Mouse (Mus musculus): Measurements from ENCODE around the gene Slc12a8. TPM values are rescaled to one million over a fixed set of nuclear protein-coding genes. Genes with fewer than 3 reads are reported as not detected.

The Slc12a8 gene
- total RNA-seq, 4 experiments from 2014 or later: 0.68 to 1.7 (median 0.86) TPM

- no peak for DNase-seq (ENCODE audit: low spot score in 2 of 2)
Measured at GRCm38 (mm10) chr16:33609554-33609953, 92.4 kb downstream of the Slc12a8 start.

- no peak for DNase-seq (ENCODE audit: low spot score in 2 of 2)
Measured at GRCm38 (mm10) chr16:33610466-33610865, 93.3 kb downstream of the Slc12a8 start.

- DNase-seq (ENCODE audit: low spot score in 2 of 2): no peak
Measured at GRCm38 (mm10) chr16:33611291-33611690, 94.2 kb downstream of the Slc12a8 start.

GRCm38 (mm10) chr16:33612056-33612770 is 95.1 kb downstream of the Slc12a8 start:
- DNase-seq (ENCODE audit: low spot score in 2 of 2): peak; percentile 49 to 51

GRCm38 (mm10) chr16:33615986-33616385 is 98.9 kb downstream of the Slc12a8 start:
- DNase-seq (ENCODE audit: low spot score in 2 of 2): no peak

GRCm38 (mm10) chr16:33621836-33622235 is 104.7 kb downstream of the Slc12a8 start:
- DNase-seq (ENCODE audit: low spot score in 2 of 2): no peak

GRCm38 (mm10) chr16:33624586-33624985 is 107.5 kb downstream of the Slc12a8 start:
- no peak for DNase-seq (ENCODE audit: low spot score in 2 of 2)

GRCm38 (mm10) chr16:33629539-33629938 is 112.4 kb downstream of the Slc12a8 start:
- DNase-seq (ENCODE audit: low spot score in 2 of 2): no peak

- no peak for DNase-seq (ENCODE audit: low spot score in 2 of 2)
Measured at GRCm38 (mm10) chr16:33635836-33636595, 118.9 kb downstream of the Slc12a8 start.

- DNase-seq (ENCODE audit: low spot score in 2 of 2): no peak
Measured at GRCm38 (mm10) chr16:33641779-33642178, 124.7 kb downstream of the Slc12a8 start.

GRCm38 (mm10) chr16:33653116-33653515 is 136.0 kb downstream of the Slc12a8 start:
- DNase-seq (ENCODE audit: low spot score in 2 of 2): no peak

GRCm38 (mm10) chr16:33655443-33655842 is 138.3 kb downstream of the Slc12a8 start:
- no peak for DNase-seq (ENCODE audit: low spot score in 2 of 2)

GRCm38 (mm10) chr16:33657191-33657590 is 140.1 kb downstream of the Slc12a8 start:
- no peak for DNase-seq (ENCODE audit: low spot score in 2 of 2)

- no peak for DNase-seq (ENCODE audit: low spot score in 2 of 2)
Measured at GRCm38 (mm10) chr16:33658121-33658520, 141.0 kb downstream of the Slc12a8 start.

- DNase-seq (ENCODE audit: low spot score in 2 of 2): no peak
Measured at GRCm38 (mm10) chr16:33659521-33659920, 142.4 kb downstream of the Slc12a8 start.

- no peak for DNase-seq (ENCODE audit: low spot score in 2 of 2)
Measured at GRCm38 (mm10) chr16:33660125-33660524, 143.0 kb downstream of the Slc12a8 start.

GRCm38 (mm10) chr16:33662841-33663240 is 145.7 kb downstream of the Slc12a8 start:
- no peak for DNase-seq (ENCODE audit: low spot score in 2 of 2)

- DNase-seq (ENCODE audit: low spot score in 2 of 2): no peak
Measured at GRCm38 (mm10) chr16:33666226-33666625, 149.1 kb downstream of the Slc12a8 start.

- no peak for DNase-seq (ENCODE audit: low spot score in 2 of 2)
Measured at GRCm38 (mm10) chr16:33666985-33667538, 149.9 kb downstream of the Slc12a8 start.

- no peak for DNase-seq (ENCODE audit: low spot score in 2 of 2)
Measured at GRCm38 (mm10) chr16:33668448-33668847, 151.3 kb downstream of the Slc12a8 start.

- DNase-seq (ENCODE audit: low spot score in 2 of 2): no peak
Measured at GRCm38 (mm10) chr16:33669072-33669471, 151.9 kb downstream of the Slc12a8 start.

GRCm38 (mm10) chr16:33670340-33670739 is 153.2 kb downstream of the Slc12a8 start:
- no peak for DNase-seq (ENCODE audit: low spot score in 2 of 2)

All from layer of hippocampus, adult 8-10 months (tissue).